Mouse (Mus musculus): ENCODE measurements at regions not wholly inside any gene's neighbourhood (a gene's known extent, or its start where the extent isn't known, plus 50 kb on each side); places are given as distances from the start of the nearest gene placed in this dataset.
A peak's percentile ranks its signal among the peaks of the same experiment; 100 is the strongest.

GRCm38 (mm10) chr9:50171164-50171563 is 173.6 kb downstream of the Rpl10-ps3 start:
- Histone ChIP-seq H3K27me3 (ENCODE audit: control insufficient read depth, insufficient read depth, low read length) (no peaks in the 10 kb centered on the region), H3K4me1 (ENCODE audit: control insufficient read depth, insufficient read depth, low read length) (no peaks in the 10 kb centered on the region), H3K27ac (ENCODE audit: insufficient read depth, low read length) (no peak overlapping the region), H3K4me3 (replicated peaks; ENCODE audit: insufficient read depth, low read depth, low read length) (no peak overlapping the region)
- 77% methylated on average over 2 of the region's 2 CpGs for WGBS
- no peak for DNase-seq
- TF ChIP-seq CTCF (IDR thresholded peaks at IDR 0.05; ENCODE audit: borderline replicate concordance, insufficient read depth, low read depth, low read length) (no peak), POLR2A (IDR thresholded peaks at IDR 0.05; ENCODE audit: borderline replicate concordance, insufficient read depth, low read length) (no peak)

GRCm38 (mm10) chr9:50170637-50171036 is 174.1 kb downstream of the Rpl10-ps3 start:
- TF ChIP-seq CTCF (IDR thresholded peaks at IDR 0.05; ENCODE audit: borderline replicate concordance, insufficient read depth, low read depth, low read length): no peak
- no peak for TF ChIP-seq POLR2A (IDR thresholded peaks at IDR 0.05; ENCODE audit: borderline replicate concordance, insufficient read depth, low read length)
- no peak overlapping the region for H3K4me3 ChIP-seq (replicated peaks; ENCODE audit: insufficient read depth, low read depth, low read length)
- 99% methylated on average over 5 of the region's 5 CpGs for WGBS
- H3K27ac ChIP-seq (ENCODE audit: insufficient read depth, low read length): no peak overlapping the region
- no peaks in the 10 kb centered on the region for H3K4me1 ChIP-seq (ENCODE audit: control insufficient read depth, insufficient read depth, low read length)
- DNase-seq: no peak
- H3K27me3 ChIP-seq (ENCODE audit: control insufficient read depth, insufficient read depth, low read length): no peaks in the 10 kb centered on the region

- Histone ChIP-seq H3K4me1 (ENCODE audit: control insufficient read depth, insufficient read depth, low read length) (no peaks in the 10 kb centered on the region), H3K27me3 (ENCODE audit: control insufficient read depth, insufficient read depth, low read length) (no peaks in the 10 kb centered on the region), H3K27ac (ENCODE audit: insufficient read depth, low read length) (no peak overlapping the region), H3K4me3 (replicated peaks; ENCODE audit: insufficient read depth, low read depth, low read length) (no peak overlapping the region)
- DNase-seq: no peak
- 71% methylated on average over 3 of the region's 3 CpGs for WGBS
- no peak for TF ChIP-seq CTCF (IDR thresholded peaks at IDR 0.05; ENCODE audit: borderline replicate concordance, insufficient read depth, low read depth, low read length)
- no peak for TF ChIP-seq POLR2A (IDR thresholded peaks at IDR 0.05; ENCODE audit: borderline replicate concordance, insufficient read depth, low read length)
Measured at GRCm38 (mm10) chr9:50154618-50155017, 190.2 kb downstream of the Rpl10-ps3 start.

DNA sequence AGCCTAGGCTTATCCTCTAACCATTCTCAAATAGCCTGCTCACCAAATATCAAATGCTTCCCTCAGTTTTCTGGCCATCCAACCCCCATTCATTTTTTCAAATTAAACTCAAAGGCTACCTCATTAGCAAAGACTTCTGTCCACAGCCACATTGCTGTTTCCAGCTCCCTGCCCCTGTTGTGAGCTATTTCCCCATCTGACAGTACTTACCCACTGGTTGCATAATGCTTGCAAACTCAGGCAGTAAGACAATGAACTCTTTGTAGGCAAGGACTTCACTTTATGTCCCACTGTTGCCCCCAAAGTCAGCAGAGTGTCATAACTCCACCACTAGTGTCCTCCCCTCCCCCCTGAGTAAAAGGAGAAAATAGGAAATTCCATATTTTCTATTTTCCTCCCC is 194.7 kb downstream of the Rpl10-ps3 start:
- no peaks in the 10 kb centered on the region for H3K27me3 ChIP-seq (ENCODE audit: control insufficient read depth, insufficient read depth, low read length)
- TF ChIP-seq CTCF (IDR thresholded peaks at IDR 0.05; ENCODE audit: borderline replicate concordance, insufficient read depth, low read depth, low read length): no peak
- no peak for TF ChIP-seq POLR2A (IDR thresholded peaks at IDR 0.05; ENCODE audit: borderline replicate concordance, insufficient read depth, low read length)
- no peak overlapping the region for H3K4me3 ChIP-seq (replicated peaks; ENCODE audit: insufficient read depth, low read depth, low read length)
- no peak for DNase-seq
- H3K4me1 ChIP-seq (ENCODE audit: control insufficient read depth, insufficient read depth, low read length): no peaks in the 10 kb centered on the region
- H3K27ac ChIP-seq (ENCODE audit: insufficient read depth, low read length): no peak overlapping the region

DNA sequence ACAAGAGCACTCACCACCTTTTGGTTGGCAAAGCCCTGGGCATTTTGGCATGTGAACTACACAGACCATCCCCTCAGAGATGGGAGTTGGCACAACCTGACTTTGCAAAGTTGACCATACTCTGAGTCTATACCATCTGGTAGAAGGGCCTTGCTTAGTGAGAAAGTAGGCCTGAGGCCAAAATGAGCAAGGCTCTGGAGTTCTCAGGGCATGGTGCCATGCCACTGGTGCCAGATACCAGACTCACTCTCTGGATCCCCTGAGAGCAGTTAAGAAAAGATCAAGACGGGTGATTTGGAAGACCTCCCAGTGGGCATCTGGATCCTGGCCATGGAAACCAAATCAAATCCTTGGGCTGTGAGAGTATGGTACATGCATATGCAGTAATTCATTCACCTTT is 202.0 kb downstream of the Rpl10-ps3 start:
- no peak overlapping the region for H3K4me3 ChIP-seq (replicated peaks; ENCODE audit: insufficient read depth, low read depth, low read length)
- no peaks in the 10 kb centered on the region for H3K27me3 ChIP-seq (ENCODE audit: control insufficient read depth, insufficient read depth, low read length)
- 6% methylated on average over 1 of the region's 1 CpGs for WGBS
- H3K4me1 ChIP-seq (ENCODE audit: control insufficient read depth, insufficient read depth, low read length): peaks cover 6% of the 10 kb centered on the region
- no peak overlapping the region for H3K27ac ChIP-seq (ENCODE audit: insufficient read depth, low read length)
- DNase-seq: peak; percentile 26 to 45
- TF ChIP-seq POLR2A (IDR thresholded peaks at IDR 0.05; ENCODE audit: borderline replicate concordance, insufficient read depth, low read length) (no peak), CTCF (IDR thresholded peaks at IDR 0.05; ENCODE audit: borderline replicate concordance, insufficient read depth, low read depth, low read length) (no peak)

- DNase-seq: no peak
- Histone ChIP-seq H3K4me3 (replicated peaks; ENCODE audit: insufficient read depth, low read depth, low read length) (no peak overlapping the region), H3K4me1 (ENCODE audit: control insufficient read depth, insufficient read depth, low read length) (peaks cover 6% of the 10 kb centered on the region), H3K27me3 (ENCODE audit: control insufficient read depth, insufficient read depth, low read length) (no peaks in the 10 kb centered on the region), H3K27ac (ENCODE audit: insufficient read depth, low read length) (no peak overlapping the region)
- 90% methylated on average over 8 of the region's 8 CpGs for WGBS
- TF ChIP-seq POLR2A (IDR thresholded peaks at IDR 0.05; ENCODE audit: borderline replicate concordance, insufficient read depth, low read length) (no peak), CTCF (IDR thresholded peaks at IDR 0.05; ENCODE audit: borderline replicate concordance, insufficient read depth, low read depth, low read length) (no peak)
Measured at GRCm38 (mm10) chr9:50142091-50142490, 202.7 kb downstream of the Rpl10-ps3 start.

DNA sequence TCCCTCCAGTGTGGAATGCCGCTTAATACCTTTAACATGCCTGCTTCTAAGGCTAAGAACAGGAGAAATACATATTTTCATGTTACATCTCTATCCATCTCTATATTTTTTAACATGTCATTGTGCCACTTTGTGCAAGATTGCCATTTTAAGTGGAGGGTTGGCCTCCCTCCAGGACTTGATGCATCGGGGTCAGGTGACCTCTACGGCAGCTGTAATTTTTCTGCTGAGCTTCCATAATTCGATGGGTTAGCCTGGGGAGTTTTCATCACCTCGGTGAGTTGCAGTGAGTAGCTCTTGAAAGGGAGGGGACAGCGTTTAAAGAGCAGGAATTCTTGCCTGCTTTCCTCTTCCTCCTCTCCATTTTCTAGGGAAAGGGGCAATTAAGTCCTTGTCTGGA is 203.6 kb downstream of the Rpl10-ps3 start:
- Histone ChIP-seq H3K27ac (ENCODE audit: insufficient read depth, low read length) (no peak overlapping the region), H3K4me1 (ENCODE audit: control insufficient read depth, insufficient read depth, low read length) (peaks cover 13% of the 10 kb centered on the region), H3K27me3 (ENCODE audit: control insufficient read depth, insufficient read depth, low read length) (no peaks in the 10 kb centered on the region), H3K4me3 (replicated peaks; ENCODE audit: insufficient read depth, low read depth, low read length) (no peak overlapping the region)
- DNase-seq: no peak
- TF ChIP-seq POLR2A (IDR thresholded peaks at IDR 0.05; ENCODE audit: borderline replicate concordance, insufficient read depth, low read length) (no peak), CTCF (IDR thresholded peaks at IDR 0.05; ENCODE audit: borderline replicate concordance, insufficient read depth, low read depth, low read length) (no peak)
- WGBS: 65% methylated on average over 6 of the region's 6 CpGs

- WGBS: 86% methylated on average over 9 of the region's 9 CpGs
- no peak for DNase-seq
- TF ChIP-seq CTCF (IDR thresholded peaks at IDR 0.05; ENCODE audit: borderline replicate concordance, insufficient read depth, low read depth, low read length) (no peak), POLR2A (IDR thresholded peaks at IDR 0.05; ENCODE audit: borderline replicate concordance, insufficient read depth, low read length) (no peak)
Measured at GRCm38 (mm10) chr9:50138341-50138978, 206.3 kb downstream of the Rpl10-ps3 start.

More at GRCm38 (mm10) chr9:50138341-50138978, 206.3 kb downstream of the Rpl10-ps3 start:
- Histone ChIP-seq H3K27ac (ENCODE audit: insufficient read depth, low read length) (no peak overlapping the region), H3K4me1 (ENCODE audit: control insufficient read depth, insufficient read depth, low read length) (peaks cover 13% of the 10 kb centered on the region), H3K4me3 (replicated peaks; ENCODE audit: insufficient read depth, low read depth, low read length) (no peak overlapping the region), H3K27me3 (ENCODE audit: control insufficient read depth, insufficient read depth, low read length) (no peaks in the 10 kb centered on the region)

Measured in cerebellum, adult 2 months (tissue).